Mouse (Mus musculus): ENCODE measurements around the gene Fgfr2. TPM values are rescaled to one million over a fixed set of nuclear protein-coding genes. Genes with fewer than 3 reads are reported as not detected.

Gene Fgfr2
- polyA plus RNA-seq, 1 experiment from 2014 or later, result 34.1 TPM

GRCm38 (mm10) chr7:130265319-130266165, 2857.6 kb downstream of the Fgfr2 start:
- peak overlapping the region; percentile 88 for H3K9ac ChIP-seq
- peak overlapping the region; percentile 98 for H3K4me2 ChIP-seq
- peaks cover 13% of the 10 kb centered on the region; the same call in 1 of the 2 replicates for H3K27me3 ChIP-seq (replicated peaks)
- WGBS, result under 1% methylated on average over 58 of the region's 58 CpGs
- peak overlapping the region; percentile 83 for H3K27ac ChIP-seq (ENCODE audit: poor library complexity, severe bottlenecking)
- peaks cover 38% of the 10 kb centered on the region for H3K4me1 ChIP-seq (replicated peaks)
- no peaks in the 10 kb centered on the region for H3K36me3 ChIP-seq
- H3K9me3 ChIP-seq (replicated peaks), result no peaks in the 10 kb centered on the region
- peak overlapping the region; percentile 86 for H3K4me3 ChIP-seq
- ATAC-seq (ENCODE audit: insufficient number of reproducible peaks, low FRiP score), result peak; percentile 43; the same call in 1 of the 2 replicates

- Histone ChIP-seq H3K9me3 (replicated peaks) (no peaks in the 10 kb centered on the region), H3K4me2 (peak overlapping the region; percentile 98), H3K4me3 (peak overlapping the region; percentile 86), H3K4me1 (replicated peaks) (peaks cover 38% of the 10 kb centered on the region), H3K36me3 (no peaks in the 10 kb centered on the region), H3K27me3 (replicated peaks) (0 out of 2 replicates have a peak, but pooled peaks cover 7% of the 10 kb centered on the region), H3K9ac (peak overlapping the region; percentile 88), H3K27ac (ENCODE audit: poor library complexity, severe bottlenecking) (peak overlapping the region; percentile 83)
- under 1% methylated on average over 41 of the region's 41 CpGs for WGBS
- ATAC-seq (ENCODE audit: insufficient number of reproducible peaks, low FRiP score), result no peak
These were observed 2858.4 kb downstream of the Fgfr2 start for GRCm38 (mm10) chr7:130264616-130265318.

- no peaks in the 10 kb centered on the region for H3K36me3 ChIP-seq
- peak overlapping the region; percentile 88 for H3K9ac ChIP-seq
- 0 out of 2 replicates have a peak, but pooled peaks cover 3% of the 10 kb centered on the region for H3K27me3 ChIP-seq (replicated peaks)
- H3K4me1 ChIP-seq (replicated peaks), result peaks cover 40% of the 10 kb centered on the region
- ATAC-seq (ENCODE audit: insufficient number of reproducible peaks, low FRiP score), result no peak
- H3K27ac ChIP-seq (ENCODE audit: poor library complexity, severe bottlenecking), result peak overlapping the region; percentile 7; the same call in 1 of the 2 replicates
- WGBS, result 9% methylated on average over 20 of the region's 20 CpGs
- no peaks in the 10 kb centered on the region for H3K9me3 ChIP-seq (replicated peaks)
- H3K4me3 ChIP-seq, result peak overlapping the region; percentile 86
- peak overlapping the region; percentile 98 for H3K4me2 ChIP-seq
These were observed 2859.3 kb downstream of the Fgfr2 start for GRCm38 (mm10) chr7:130263799-130264351.

DNA sequence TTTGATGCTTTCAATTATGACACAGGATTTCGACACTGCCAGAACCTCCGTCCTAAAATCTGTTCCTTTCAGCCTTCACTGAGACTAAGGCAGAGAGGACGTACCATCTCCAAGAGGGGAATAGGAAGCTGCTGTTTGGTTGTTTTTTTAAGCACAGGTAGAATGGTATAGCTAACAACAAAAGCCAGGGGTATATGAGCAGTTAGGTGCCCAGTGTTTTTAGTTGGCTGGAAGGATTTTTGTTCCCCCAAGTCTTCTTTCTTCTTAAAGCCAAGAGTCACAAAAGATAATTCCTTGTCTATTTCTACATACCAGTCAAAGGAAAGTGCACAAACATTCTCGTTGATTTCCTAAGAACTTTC, 2859.9 kb downstream of the Fgfr2 start:
- no peak for ATAC-seq (ENCODE audit: insufficient number of reproducible peaks, low FRiP score)
- peak overlapping the region; percentile 86 for H3K4me3 ChIP-seq
- 0 out of 2 replicates have a peak, but pooled peaks cover under 1% of the 10 kb centered on the region for H3K27me3 ChIP-seq (replicated peaks)
- H3K4me1 ChIP-seq (replicated peaks), result peaks cover 46% of the 10 kb centered on the region
- no peaks in the 10 kb centered on the region for H3K9me3 ChIP-seq (replicated peaks)
- H3K27ac ChIP-seq (ENCODE audit: poor library complexity, severe bottlenecking), result no peak overlapping the region
- H3K9ac ChIP-seq, result peak overlapping the region; percentile 88; the same call in 1 of the 2 replicates
- no peaks in the 10 kb centered on the region for H3K36me3 ChIP-seq
- 55% methylated on average over 4 of the region's 4 CpGs for WGBS
- peak overlapping the region; percentile 98 for H3K4me2 ChIP-seq

DNA sequence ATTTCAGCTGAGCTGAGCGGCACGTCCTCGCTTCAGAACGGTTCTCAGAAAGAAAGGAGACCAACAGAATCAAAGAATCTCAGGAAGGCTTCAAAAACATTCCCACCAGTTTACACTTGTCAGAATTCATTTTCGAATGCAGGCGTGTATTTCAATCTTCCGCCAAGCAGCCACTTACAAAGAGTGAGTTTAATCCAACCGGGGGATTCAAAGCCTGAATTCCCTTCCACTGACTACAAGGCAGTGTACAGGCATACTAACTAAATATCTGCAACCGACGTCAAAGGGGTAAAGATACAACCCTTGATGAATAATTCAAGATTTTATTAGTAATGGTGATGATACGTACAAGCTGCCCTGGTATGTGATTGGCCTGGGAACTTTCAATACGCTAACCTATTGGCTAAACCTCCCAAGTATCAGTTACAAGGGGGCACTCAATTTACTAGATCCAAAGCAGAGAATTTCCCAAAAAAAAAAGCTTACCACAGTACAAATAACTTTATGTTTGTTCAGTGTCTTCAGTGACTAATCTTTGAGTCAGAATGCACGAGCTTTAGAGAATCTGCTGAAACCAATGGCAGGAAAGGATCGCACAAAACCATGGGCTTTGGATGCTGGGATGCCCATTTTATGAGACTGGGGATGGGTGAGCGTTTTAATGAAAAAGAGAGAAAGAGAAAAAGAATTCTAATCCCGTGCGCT, 2860.5 kb downstream of the Fgfr2 start:
- Histone ChIP-seq H3K9ac (peak overlapping the region; percentile 88; the same call in 1 of the 2 replicates), H3K9me3 (replicated peaks) (no peaks in the 10 kb centered on the region), H3K4me3 (peak overlapping the region; percentile 86), H3K36me3 (no peaks in the 10 kb centered on the region), H3K4me1 (replicated peaks) (peaks cover 46% of the 10 kb centered on the region), H3K4me2 (peak overlapping the region; percentile 98), H3K27me3 (replicated peaks) (no peaks in the 10 kb centered on the region), H3K27ac (ENCODE audit: poor library complexity, severe bottlenecking) (no peak overlapping the region)
- 42% methylated on average over 17 of the region's 17 CpGs for WGBS
- no peak for ATAC-seq (ENCODE audit: insufficient number of reproducible peaks, low FRiP score)

- no peaks in the 10 kb centered on the region for H3K27me3 ChIP-seq (replicated peaks)
- 43% methylated on average over 17 of the region's 17 CpGs for WGBS
- H3K4me2 ChIP-seq, result peak overlapping the region; percentile 98
- 0 out of 2 replicates have a peak overlapping the region, but pooled peaks have one; percentile 0 for H3K9ac ChIP-seq
- no peaks in the 10 kb centered on the region for H3K9me3 ChIP-seq (replicated peaks)
- H3K36me3 ChIP-seq, result no peaks in the 10 kb centered on the region
- no peak overlapping the region for H3K27ac ChIP-seq (ENCODE audit: poor library complexity, severe bottlenecking)
- peaks cover 48% of the 10 kb centered on the region for H3K4me1 ChIP-seq (replicated peaks)
- no peak for ATAC-seq (ENCODE audit: insufficient number of reproducible peaks, low FRiP score)
- H3K4me3 ChIP-seq, result peak overlapping the region; percentile 86
These were observed 2861.2 kb downstream of the Fgfr2 start for GRCm38 (mm10) chr7:130261684-130262527.

GRCm38 (mm10) chr7:130260905-130261683, 2862.1 kb downstream of the Fgfr2 start:
- Histone ChIP-seq H3K4me3 (no peak overlapping the region), H3K27me3 (replicated peaks) (no peaks in the 10 kb centered on the region), H3K9ac (no peak overlapping the region), H3K36me3 (no peaks in the 10 kb centered on the region), H3K9me3 (replicated peaks) (no peaks in the 10 kb centered on the region), H3K27ac (ENCODE audit: poor library complexity, severe bottlenecking) (no peak overlapping the region), H3K4me2 (peak overlapping the region; percentile 98), H3K4me1 (replicated peaks) (peaks cover 47% of the 10 kb centered on the region)
- 65% methylated on average over 20 of the region's 20 CpGs for WGBS
- no peak for ATAC-seq (ENCODE audit: insufficient number of reproducible peaks, low FRiP score)

- Histone ChIP-seq H3K27me3 (replicated peaks) (no peaks in the 10 kb centered on the region), H3K4me2 (peak overlapping the region; percentile 22; the same call in 1 of the 2 replicates), H3K36me3 (no peaks in the 10 kb centered on the region), H3K9ac (no peak overlapping the region), H3K4me1 (replicated peaks) (peaks cover 53% of the 10 kb centered on the region), H3K9me3 (replicated peaks) (no peaks in the 10 kb centered on the region), H3K27ac (ENCODE audit: poor library complexity, severe bottlenecking) (no peak overlapping the region), H3K4me3 (no peak overlapping the region)
- ATAC-seq (ENCODE audit: insufficient number of reproducible peaks, low FRiP score), result no peak
- WGBS, result 47% methylated on average over 5 of the region's 5 CpGs
These were observed 2863.1 kb downstream of the Fgfr2 start for GRCm38 (mm10) chr7:130260060-130260459.

DNA sequence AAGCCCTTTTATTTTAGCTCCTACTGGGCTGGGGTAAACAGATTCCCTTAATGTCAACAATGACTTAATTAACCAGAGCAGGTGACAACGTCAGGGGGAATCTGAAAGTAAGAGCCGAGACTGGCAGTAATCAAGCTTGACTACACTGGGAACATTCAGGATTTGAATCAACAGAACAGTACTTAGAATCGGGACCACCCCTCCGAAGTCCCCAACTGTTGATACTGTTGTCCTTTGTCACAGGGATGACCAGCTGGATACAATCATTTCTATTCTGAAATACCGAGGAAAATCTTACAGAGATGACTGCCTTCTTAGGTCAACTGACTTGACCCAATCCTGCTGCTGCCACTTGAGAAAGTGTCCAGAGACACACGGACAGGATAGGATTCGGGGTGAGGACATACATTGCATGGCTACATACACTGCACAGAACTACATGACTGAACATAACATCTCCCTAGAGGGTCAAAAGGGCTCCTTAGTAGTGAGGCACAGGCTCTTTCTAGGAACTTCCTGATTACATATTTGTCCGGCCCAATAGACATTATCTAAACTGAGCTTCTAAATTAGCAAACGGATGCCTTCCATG, 2864.3 kb downstream of the Fgfr2 start:
- H3K4me1 ChIP-seq (replicated peaks), result peaks cover 44% of the 10 kb centered on the region

More for the DNA sequence above, 2864.3 kb downstream of the Fgfr2 start:
- Histone ChIP-seq H3K9ac (no peak overlapping the region), H3K4me2 (peak overlapping the region; percentile 16), H3K27ac (ENCODE audit: poor library complexity, severe bottlenecking) (no peak overlapping the region), H3K27me3 (replicated peaks) (no peaks in the 10 kb centered on the region), H3K9me3 (replicated peaks) (no peaks in the 10 kb centered on the region), H3K4me3 (no peak overlapping the region), H3K36me3 (no peaks in the 10 kb centered on the region)
- 34% methylated on average over 9 of the region's 9 CpGs for WGBS
- ATAC-seq (ENCODE audit: insufficient number of reproducible peaks, low FRiP score), result no peak
